Mouse (Mus musculus) neural tube, embryonic 10.5 days (tissue): ENCODE results near the gene Ubp1.
A peak's percentile ranks its signal among the peaks of the same experiment; 100 is the strongest.
"Not testable (repeated sequence)": the region's sequence is repeated elsewhere in the genome, so short reads cannot be mapped to it uniquely, and the experiment has no call there.

ENCODE experiments used
- DNase-seq: peaks from one replicate; pipeline ENCODE4 v3.0.0-alpha.2; 2017; ENCODE audit warnings: low spot score; ENCODE audit errors: extremely low spot score

Gene Ubp1

DNA sequence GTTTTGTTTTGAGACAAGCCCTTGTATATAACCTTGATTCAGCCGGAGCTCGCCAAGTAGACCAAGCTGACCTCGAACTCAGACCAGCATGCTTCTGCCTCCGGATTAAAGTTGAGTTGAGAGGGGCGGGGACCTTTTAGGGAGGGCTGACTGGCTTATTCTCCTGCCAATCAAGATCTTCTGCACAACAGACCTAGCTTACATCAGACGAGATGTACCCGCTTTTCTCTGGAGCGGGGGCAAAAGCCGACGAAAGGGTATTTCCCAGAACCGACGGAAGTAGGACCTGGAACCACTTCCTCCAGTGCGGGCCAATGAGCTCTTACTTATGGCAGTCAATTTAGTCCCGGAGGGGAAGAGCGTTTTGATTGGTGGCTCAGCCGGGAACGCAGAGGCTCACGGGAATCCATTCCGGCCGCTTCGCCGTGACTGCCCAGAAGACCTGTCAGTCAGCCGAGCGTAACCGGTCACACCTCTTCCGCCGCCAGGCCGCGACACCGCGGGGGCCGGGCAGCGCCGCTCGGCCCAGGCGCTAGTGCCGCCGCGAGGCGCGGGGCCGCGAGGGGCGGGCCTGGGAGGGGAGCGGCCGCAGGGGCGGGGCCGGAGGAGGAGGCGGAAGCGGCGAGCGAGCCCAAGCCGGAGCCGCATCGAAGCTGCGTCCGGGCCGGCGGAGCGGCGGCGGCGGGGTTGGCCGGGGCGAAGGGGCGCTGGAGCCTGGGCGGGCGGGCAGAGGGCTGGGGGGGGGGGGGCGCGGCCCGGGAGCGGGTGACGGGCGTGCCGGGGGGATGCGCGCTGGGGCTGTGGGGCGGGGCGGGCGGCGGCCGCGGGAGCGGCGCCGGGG lies at the start of gene Ubp1:
Gene Ubp1, plus strand, starts transcription at position 401 of the 841 bp plus-strand sequence.
- DNase-seq: peak; percentile 92

DNA sequence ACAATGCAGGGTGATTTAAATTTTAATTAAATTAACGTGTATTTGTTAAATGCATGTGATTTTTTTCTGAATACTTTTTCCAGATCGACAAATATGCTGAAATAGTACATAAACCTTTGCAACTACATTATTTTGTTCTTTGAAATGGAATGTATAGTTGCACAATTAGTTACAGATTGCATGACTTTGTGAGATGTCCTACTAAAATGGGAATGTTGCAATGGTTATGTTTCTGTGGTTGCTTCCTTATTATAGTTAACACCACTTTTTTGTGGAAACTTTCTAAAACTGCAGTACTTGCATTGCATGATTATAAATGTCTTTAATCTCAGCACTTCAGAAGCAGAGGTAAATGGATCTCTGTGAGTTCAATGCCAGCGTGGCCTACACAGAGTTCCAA lies 35.8 kb upstream of the Ubp1 start:
- DNase-seq: no peak

DNA sequence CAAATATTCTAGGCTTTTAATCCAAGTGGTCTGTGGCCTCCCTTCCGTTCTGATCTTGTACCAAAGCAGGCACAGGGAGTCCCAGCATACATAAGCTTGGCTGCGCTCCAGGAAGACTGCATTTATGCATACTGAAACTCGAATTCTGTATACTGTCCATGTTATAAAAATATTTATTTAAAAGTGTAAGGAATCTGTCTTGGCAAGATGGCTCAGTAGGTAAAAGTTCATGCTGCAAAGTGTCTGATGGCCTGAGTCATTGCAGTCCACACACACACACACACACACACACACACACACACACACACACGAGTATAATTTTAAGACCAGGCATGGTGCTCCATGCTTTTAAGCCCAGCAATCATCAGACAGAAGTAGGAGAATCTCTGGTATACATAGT lies 27.6 kb upstream of the Ubp1 start:
- DNase-seq: no peak

DNA sequence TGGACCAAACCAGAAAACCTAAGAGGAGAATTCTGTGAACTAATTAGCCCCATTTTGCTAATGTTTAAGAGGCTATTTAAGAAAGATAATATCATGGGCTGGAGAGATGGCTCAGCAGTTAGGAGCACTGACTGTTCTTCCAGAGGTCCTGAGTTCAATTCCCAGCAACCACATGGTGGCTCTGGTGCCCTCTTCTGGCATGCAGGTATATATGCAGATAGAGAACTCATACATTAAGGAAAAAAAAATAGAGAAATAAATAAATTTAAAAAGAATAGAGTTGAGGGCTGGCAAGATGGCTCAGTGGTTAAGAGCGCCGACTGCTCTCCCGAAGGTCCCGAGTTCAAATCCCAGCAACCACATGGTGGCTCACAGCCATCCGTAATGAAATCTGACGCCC lies 26.4 kb upstream of the Ubp1 start:
- DNase-seq: not testable (repeated sequence)

DNA sequence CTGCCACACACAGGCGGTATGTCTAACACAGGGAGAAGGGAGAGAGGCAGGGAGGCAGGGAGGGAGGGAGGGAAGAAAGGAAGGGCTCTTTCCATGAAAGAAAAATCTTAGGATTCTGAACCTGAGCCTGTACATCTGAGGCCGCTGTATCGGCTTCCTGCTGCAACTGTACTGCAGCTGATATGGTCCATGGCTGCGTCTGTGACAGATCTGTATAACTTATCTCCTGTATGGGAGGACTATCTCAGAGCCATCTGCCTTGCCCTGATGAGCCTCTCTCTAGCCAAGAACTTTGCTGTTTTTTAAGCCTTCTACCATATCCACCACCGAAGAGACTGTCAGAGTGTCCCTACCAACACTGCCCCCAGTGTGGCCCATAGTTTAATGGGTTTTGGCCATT lies 14.9 kb upstream of the Ubp1 start:
- DNase-seq: no peak

DNA sequence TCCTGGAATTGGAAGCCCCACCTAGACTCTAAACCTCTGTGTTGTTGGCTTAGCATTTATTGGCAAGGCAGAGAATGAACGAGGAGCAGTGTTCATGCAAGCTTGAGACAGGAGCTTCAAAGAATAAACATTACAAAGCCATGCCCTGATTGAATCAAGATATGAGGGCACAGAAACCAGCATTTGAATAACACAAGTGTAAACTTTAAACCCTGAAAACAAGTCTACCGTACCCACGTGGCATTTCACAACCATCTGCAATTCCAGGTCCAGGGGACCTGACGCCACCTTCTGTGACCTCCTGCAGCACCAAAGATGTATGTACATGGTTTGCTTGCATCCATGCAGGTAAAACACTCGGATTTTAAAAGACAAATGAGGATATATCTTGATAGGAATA lies 8.1 kb upstream of the Ubp1 start:
- DNase-seq: no peak

DNA sequence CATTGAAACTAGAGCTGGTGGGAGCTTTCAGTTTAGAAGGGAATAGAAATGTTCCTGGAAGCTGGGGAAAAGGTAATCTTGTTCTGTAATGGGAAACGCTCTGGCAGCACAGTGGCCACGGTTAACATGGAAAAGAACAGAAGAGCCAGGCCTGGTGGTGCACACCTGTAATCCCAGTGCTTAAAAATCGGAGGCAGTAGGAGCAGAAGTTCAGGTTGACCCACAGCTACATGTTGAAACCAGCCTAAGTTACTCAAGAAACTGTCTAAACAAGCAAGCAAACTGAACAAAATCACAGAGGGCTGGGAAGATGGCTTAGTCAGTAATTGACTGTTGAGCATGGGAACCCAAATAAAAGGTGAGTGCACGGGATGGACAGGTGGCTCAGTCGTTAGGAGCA lies 5.9 kb upstream of the Ubp1 start:
- no peak for DNase-seq

DNA sequence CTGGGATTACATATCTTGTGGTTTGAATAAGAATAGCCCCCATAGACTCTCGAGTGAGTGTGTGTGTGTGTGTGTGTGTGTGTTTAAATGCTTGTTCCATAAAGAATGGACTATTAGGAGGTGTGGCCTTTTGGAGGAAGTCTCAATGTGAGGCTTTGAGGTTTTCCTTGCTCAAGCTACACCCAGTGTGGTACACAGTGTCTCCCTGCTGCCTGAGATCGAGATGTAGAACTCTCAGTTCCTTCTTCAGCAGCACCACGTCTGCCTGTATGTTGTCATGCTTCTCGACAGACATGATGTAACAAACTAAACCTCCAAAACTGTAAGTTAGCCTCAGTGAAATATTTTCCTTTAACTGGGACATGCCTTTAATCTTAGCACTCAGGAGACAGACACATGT lies 2.1 kb upstream of the Ubp1 start:
- no peak for DNase-seq

DNA sequence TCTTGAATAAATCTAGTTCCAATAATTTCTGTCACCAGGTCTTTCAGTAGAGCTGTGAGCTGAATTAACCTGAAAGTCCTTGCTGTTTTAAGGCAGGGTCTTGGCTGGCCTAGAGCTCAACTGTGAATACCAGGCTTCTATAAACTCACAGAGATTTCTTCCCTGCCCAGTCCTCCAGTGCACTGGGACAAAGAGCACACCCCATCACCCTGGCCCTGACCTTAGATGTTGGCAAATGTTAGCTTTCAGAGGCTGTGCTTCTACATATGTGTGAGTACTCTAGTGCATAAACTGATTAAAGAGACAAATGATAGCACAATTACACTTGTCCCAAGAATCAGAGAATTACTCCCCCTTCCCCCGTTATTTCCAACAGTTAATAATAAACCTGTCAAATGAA lies 1.1 kb upstream of the Ubp1 start:
- no peak for DNase-seq

DNA sequence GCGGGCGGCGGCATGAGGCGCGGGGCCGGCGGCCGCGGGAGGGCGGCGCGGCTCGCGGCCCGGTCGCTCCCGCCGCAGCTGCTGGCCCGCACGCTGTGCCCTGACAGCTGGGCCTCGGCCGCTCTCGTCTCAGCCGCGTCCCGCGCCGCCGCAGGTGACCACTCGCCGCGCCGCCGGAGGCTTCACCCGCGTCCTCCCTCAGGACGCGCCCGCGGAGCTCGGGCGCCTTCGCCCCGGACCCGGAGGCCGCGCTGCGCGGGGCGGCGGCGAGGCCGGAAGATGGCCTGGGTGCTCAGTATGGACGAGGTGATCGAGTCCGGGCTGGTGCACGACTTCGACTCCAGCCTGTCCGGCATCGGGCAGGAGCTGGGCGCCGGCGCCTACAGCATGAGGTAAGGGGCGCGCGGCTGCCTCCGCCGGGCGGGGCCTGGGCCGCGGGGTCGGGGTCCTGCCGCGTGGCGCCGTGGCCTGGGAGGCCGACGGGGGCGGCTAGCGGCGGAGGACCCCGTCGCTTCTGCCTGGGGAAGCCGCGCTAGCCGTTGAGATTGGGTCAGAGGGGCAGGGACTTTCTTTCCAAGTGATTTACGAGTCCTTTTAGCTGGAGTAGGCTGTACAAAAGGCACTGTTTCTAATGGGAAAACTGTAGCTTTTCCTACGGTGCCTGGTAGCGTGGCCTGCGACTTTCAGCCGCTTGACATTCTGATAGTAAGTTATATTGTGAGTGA lies 803 bp downstream of the Ubp1 start:
- DNase-seq: peak; percentile 70

DNA sequence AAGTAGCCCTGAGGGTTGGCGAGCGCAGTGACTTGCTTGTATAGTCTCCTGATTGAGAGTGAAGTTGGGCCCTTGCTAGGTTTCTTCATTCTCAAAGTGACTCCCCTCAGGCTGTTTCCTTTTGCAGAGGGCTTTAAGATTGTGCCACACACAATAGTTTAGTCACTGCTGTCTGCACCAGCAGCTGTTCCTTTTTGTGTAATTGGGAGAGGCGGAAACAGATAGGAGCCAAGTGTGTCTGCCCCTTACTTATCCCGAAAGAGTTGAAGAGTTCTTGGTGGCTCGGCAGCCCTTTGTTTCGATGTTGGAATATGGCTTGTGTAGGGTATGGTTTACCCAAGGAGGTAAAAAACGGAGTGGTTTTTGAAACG lies 1.4 kb downstream of the Ubp1 start:
- no peak for DNase-seq

DNA sequence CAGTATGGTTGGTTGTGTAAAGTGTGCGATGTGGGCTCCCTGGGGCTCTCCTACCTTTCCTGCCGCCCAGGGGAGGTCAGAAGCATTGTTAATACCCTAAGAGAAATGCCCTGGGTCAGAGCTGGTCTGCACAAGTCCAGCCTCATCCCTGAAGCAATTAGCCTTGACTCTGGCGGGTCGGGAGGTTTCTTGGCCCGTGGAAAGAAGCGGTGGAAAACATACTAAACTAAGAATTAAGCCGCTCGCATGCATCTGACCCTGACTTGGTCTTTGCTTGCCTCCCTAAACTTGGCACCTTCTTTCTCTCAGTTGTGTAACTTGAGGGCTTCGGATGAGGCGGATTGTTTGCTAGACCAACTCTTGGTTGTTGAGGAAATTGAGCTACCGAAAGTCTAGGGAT lies 1.8 kb downstream of the Ubp1 start:
- peak; percentile 25 for DNase-seq

DNA sequence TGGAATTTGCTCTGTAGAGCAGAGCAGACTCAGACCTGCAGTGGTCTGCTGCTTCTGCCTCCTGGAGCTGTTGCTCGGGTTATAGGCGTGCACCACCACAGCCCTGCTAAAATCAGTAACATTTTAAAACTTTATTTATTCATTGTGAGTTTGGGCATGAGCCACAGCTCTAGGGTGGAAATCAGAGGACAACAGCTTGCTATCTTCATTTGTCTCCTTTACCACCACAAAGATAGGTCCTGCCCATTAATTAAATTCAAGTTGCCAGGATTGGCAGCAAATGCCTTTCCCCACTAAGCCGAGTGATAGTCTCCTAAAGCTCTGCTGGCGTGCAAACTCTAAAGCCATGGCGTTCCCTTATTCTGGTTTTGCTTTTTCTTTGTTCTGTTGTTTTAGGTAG lies 4.9 kb downstream of the Ubp1 start:
- DNase-seq: no peak

DNA sequence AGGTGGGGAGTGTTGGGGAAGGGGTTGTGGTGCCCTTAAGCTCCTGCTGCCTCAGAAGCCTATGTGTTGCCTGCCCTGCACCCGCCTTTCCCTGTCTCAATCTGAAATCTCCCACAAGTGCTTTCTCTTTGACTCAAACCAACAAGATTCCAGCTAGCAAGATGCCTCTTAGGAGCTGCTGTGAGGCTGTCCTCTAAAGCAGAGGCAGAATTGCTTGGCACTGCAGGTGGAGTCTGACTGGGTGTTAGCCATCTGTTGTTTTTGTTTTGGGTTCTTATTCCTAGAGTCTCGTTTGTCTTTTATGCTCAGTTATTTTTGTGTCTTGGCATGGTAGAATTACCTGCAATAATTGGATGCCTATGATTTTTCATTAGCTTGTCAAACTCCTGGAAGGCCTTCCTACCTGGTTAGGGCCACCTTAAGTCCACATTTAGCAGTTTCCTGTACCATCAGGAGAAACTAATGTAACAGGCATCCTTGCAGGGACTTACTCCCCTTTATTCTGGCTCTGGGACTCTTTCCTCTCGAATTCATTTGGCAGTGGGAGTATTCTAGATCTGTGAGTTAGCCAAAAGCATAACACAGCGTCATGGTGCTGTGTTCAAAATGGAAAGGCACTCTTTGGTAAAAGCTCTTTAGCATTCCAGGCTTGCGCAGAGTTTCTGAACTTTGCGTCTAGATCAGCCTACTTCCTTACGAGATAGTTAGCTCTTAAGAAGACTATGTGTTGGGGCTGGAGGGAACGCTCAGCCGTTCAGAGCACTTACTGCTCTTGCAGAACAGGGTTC lies 8.5 kb downstream of the Ubp1 start:
- DNase-seq: no peak

DNA sequence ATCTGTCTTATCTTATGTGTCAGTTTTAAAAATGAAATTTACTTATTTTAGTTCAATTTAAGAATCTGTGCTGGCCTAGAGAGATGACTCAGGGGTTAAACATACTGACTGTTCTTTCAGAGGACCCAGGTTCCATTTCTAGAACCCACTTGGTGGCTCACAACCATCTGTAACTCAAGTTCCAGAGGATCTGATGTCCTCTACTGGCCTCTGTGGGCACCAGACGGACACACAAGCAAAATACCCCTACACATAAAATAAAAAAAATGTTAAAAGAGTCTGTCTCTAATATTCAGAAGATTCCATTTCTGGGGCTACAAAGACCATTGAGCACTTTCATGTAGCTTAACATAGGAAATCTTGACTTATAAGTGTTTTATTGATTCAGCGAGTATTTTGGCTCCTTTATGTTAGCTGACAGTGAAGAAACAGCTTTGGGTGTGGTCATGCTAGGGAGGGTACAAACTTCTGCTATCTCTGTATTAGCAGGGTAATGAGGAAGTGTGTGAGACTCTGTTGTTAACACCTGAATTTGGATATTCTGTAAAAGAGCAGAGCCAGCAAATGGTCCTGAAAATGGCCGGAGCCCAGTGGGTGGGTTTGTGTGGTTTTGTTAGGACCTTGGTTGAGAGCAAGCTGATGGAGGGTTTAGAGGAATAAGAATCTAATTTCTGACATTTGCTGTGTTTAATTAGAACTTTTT lies 10.5 kb downstream of the Ubp1 start:
- no peak for DNase-seq

DNA sequence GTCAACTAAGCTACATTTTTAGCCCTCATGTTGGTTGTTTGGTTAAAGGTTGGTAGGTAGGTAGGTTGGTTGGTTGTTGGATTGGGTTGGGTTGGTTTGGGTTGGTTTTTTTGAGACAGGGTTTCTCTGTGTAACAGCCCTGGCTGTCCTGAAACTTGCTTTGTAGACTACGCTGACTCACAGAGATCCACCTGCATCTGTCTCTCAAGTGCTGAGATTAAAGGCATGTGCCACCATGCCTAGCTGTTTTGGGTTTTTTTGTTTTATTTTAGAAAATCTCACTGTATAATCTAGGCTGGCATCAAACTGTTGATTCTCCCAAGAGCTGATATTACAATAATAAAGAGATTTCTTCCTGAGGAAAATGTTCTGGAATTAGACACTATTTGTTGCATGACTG lies 12.6 kb downstream of the Ubp1 start:
- no peak for DNase-seq

DNA sequence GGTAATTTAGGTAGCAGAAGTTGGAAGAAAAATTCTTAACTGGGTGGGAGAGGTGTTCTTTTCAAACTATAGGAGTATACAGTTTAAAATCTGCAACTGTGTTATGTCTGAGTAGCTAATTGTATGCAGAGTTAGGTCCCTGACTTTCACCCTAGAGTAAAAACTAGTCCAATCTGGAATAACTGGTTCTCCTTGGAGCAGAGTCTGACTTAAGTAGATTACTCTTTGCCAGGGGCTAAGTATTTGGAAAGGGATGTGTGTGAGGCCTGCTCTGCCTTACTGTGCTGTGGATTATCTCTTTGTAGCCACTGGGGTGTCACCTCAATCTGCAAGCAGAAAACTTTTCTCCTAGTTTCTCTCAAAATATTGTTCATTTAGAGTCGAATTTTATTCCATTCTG lies 16.5 kb downstream of the Ubp1 start:
- no peak for DNase-seq

DNA sequence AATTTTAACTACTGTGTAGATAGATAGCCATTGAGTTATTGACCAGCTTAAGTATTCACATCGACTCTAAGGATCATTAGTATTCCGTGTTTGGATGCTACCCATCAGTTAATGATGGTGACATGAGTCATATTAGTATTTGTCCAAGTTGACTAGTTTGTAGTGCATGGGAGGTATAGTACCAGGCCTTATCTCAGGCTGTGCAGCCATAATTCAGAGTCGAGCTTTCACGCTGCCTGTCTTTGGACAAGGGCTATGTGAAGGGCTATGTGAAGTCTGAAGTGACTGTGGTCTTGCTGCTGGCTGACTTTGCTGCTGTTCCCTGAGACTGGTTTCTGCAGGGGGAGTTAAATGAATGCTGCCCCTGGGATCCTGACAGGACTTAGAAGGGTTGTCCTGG lies 27.0 kb downstream of the Ubp1 start:
- DNase-seq: no peak

DNA sequence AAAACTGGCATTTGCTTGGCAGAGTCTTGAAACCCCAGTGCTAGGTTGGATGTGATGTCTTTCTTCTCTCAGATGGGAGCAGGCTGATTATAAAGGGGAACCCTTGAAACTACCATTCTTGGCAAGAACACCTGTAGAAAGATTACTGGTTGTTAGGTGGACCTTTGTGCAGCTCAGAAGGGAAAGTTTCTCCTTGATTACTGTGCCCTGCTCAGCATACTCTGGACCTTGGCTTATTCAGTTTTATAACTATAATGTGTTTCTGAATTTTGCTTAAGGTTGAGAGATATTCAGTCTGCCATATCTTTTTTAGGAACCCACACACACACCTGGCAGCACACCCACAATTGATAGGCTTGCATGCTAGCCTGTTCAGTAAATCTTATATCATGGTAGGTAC lies 33.0 kb downstream of the Ubp1 start:
- DNase-seq: no peak

DNA sequence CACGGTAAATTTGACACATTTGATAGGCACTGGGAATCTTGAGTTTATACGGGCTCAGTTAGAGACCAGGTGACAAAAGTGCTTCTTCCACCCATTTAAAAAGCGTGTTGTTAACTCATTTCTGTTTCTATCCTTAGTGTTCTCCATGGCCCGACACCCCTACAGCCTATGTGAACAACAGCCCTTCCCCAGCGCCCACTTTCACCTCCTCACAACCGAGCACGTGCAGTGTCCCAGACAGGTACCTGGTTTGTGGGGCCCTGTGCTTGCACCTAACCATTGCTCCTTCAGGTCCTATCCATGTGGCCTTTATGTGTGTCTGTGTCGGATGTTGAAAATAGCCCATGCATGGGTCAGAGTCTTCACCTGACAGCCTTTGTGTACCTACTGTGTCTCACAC lies 33.7 kb downstream of the Ubp1 start:
- no peak for DNase-seq

DNA sequence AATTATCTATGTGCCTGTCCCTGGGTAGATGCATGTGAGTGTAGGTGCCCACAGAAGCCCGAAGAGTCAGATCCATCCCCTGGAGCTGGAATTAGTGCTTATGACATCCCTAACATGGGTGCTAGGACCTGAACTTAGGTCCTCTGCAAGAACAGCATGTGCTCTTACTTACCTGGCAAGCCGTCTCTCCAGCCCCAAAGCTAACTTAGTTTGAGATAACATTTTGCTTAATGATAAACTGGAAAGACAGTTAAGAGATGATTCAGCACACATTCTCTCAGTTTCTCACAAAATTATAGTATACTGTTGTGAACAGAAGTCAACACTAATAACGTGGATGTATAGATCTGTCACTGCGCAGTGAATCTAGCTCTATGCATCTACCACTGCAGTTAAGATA lies 36.1 kb downstream of the Ubp1 start:
- DNase-seq: no peak

DNA sequence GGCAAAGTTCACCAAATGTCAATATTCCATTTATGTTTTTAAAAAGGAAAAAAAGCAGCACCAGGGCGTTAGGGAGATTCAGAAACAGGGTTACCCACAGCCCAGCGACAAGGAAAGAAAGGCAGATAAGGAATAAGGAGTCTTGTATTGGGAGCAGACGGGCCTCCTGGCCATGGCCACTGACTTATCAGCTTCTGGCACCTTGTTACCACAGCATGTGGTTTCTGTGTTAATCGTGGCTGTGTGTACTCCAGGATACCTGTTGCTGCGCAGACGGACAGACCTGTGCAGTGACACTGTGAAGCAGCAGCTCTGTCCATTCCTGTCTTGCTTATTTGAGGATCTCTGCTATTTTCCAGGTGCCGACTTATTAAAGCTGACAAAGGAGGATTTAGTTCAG lies 38.2 kb downstream of the Ubp1 start:
- no peak for DNase-seq
